Mouse (Mus musculus): ENCODE data around the gene Tuba1c. TPM values are rescaled to one million over a fixed set of nuclear protein-coding genes. Genes with fewer than 3 reads are reported as not detected.

The Tuba1c gene
- polyA plus RNA-seq (2016; fragmentation: Nextera tagmentation; extraction: Ambion mirVana) = 141 and 144 TPM in 2 replicates

DNA sequence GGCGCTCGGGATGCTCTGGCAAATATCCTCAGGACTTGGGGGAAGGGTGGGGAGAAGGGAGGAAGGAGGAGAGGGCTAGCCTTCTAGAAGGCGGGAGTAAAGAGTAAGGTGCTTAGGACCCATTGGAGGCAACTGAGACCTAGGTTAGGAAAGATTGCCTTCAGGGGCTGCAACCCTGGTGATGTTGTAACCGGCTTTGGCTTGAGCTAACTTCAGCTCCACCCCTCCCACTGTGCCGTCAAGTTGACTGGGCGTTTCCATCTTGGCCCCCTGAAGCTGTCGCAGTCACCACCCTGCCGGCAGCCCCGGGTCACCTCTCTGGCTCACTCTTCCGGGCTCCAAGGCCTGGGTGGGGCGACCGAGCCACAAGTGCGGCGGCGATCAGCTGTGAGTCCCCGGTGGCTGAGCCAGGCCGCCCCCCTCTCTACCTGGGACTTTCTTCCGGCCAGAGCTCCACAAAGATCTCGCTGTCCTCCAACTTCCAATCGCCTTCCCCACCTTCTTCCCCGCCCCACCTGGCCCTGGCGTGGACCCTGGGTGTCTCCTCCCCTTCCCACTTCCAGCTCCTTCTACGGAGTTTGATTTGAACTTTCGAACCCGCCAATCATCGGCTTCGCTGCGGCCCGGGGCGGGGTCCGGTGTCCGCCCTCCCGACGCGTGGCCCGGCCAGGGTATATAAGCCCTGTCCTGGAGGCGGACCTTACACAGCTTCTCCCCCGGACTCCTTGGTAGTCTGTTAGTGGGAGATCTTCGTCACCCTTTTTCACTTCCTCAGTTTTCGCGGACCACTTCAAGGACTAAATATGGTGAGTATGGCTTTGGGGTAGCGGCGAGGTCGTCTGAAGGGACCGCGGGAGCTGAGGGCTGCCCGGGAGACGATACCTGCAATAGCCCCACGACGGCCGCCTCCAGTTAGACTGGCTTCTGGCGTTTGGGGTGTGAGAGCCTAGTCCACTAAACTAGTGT is at the start of gene Tuba1c:
Gene Tuba1c, plus strand, starts transcription at position 273 of the 966 bp plus-strand sequence.
- H3K27me3 ChIP-seq (replicated peaks; ENCODE audit: low read depth, poor library complexity, severe bottlenecking) = no peaks in the 10 kb centered on the region
- DNase-seq (ENCODE audit: low spot score) = peak; percentile 96
- WGBS = 2% methylated on average over 52 of the region's 52 CpGs
- H3K36me3 ChIP-seq (replicated peaks) = peaks cover 10% of the 10 kb centered on the region
- peak within 1 kb of the TSS; percentile 90 for H3K27ac ChIP-seq (replicated peaks)
- H3K4me3 ChIP-seq = peak within 1 kb of the TSS; percentile 72
- peaks cover 45% of the 10 kb centered on the region for H3K4me1 ChIP-seq
- no peaks in the 10 kb centered on the region for H3K9me3 ChIP-seq

DNA sequence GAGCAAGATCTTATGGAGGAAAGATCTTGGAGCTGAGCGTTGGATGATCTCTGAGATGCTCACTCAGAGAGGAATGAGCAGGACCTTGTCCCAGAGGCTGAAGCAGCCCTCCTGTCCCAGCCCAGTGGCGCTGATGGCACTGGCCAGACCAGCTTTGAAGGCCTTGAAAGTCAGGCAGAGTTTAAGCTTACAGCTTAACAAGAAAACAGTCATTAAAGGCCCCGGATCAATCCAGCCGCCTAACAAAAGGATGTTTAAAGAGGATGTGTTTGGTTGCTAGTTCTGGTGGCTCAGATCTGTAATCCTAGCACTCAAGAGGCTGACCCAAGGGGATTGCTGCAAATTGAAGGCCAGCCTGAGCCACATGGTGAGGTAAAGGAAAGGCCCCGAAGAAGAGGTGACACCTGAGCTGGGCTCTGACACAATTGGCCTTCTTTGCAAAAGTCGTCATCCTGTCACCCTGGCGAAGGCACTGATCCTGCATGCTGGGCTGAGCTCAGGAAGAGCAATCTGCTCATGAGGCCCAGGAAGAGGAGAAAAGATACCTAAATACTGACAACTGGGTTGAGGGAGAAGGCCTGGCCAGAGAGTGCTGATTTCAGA is 49.6 kb upstream of the Tuba1c start:
- Histone ChIP-seq H3K4me3 (no peak overlapping the region), H3K27me3 (replicated peaks; ENCODE audit: low read depth, poor library complexity, severe bottlenecking) (no peaks in the 10 kb centered on the region), H3K36me3 (replicated peaks) (no peaks in the 10 kb centered on the region), H3K9me3 (no peaks in the 10 kb centered on the region), H3K4me1 (peaks cover 61% of the 10 kb centered on the region), H3K27ac (replicated peaks) (peak overlapping the region; percentile 45)
- DNase-seq (ENCODE audit: low spot score) = peak; percentile 35
- WGBS = 28% methylated on average over 7 of the region's 7 CpGs

DNA sequence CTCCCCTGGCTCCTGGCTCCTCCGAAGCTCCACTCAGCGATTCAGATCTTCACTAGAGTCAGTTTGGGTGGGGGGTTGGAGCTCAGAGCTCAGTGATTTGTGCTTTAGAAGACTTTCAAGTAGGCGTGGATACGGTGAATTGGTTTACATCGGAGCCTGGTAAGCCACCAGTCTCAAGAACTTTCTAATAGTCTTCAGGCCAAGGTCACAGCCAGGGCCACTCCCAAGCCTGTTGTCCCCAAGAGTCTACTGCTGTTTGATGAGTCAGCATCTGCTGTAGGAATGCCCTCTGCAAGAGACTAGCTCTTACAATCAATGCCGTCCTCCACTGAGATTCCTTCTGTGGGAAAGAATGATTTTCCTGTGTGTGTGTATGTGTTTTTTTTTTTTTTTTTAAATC is 47.6 kb upstream of the Tuba1c start:
- Histone ChIP-seq H3K27me3 (replicated peaks; ENCODE audit: low read depth, poor library complexity, severe bottlenecking) (no peaks in the 10 kb centered on the region), H3K27ac (replicated peaks) (peak overlapping the region; percentile 61), H3K4me3 (no peak overlapping the region), H3K36me3 (replicated peaks) (no peaks in the 10 kb centered on the region), H3K9me3 (no peaks in the 10 kb centered on the region), H3K4me1 (peaks cover 78% of the 10 kb centered on the region)
- 86% methylated on average over 6 of the region's 6 CpGs for WGBS
- no peak for DNase-seq (ENCODE audit: low spot score)

DNA sequence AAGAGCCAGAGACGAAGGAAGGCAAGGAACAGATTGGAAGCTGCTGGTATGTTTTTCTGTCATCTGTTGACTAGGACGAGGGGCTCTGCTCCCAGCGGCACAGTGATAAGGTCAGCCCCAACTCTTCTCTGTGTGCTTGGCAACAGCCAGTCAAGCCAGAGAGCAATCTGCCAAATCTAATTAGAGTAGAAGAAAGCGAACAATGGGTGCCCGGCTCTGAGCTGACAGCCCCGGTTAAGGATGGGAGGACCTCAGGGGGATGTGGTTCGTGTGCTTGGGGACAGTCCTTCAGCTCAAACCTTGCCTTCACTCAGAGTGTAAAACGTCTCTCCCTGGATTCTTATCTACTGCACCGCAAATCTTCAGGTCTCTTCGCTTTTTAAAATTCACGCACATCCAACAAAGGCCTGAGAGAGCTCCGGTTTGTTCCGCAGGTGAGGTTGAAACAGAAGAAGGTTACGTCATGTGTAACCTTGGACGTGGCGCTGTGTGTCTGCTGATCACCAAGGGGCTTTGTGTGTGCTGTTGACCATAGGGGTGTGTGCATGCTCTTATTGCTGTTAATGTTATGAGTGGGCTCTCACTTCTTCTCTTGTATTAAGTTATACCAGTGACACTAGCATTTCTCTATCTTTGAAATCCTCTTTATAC is 46.1 kb upstream of the Tuba1c start:
- Histone ChIP-seq H3K9me3 (no peaks in the 10 kb centered on the region), H3K36me3 (replicated peaks) (no peaks in the 10 kb centered on the region), H3K4me3 (peak overlapping the region; percentile 60), H3K27me3 (replicated peaks; ENCODE audit: low read depth, poor library complexity, severe bottlenecking) (no peaks in the 10 kb centered on the region), H3K4me1 (peaks cover 78% of the 10 kb centered on the region), H3K27ac (replicated peaks) (peak overlapping the region; percentile 90)
- DNase-seq (ENCODE audit: low spot score) = peak; percentile 50
- WGBS = 35% methylated on average over 16 of the region's 16 CpGs

DNA sequence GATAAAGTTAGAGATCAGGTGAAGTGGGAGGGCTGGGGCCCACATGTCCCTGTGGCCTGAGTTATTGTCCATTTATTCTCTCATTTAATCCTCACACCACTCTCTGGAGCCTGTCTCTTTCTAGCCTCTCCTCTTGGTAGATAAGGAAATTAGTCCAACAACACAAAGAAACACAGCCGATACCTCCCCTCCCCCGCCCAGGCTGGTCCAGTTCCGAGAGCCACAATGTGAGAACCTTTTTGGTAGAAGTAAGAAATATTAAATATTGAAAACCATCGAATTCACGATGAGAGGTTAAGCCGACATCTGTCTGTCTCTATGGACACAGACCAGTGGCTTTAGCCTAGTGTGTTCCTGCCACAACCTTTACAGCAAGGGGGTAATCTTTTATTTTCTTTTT is 45.0 kb upstream of the Tuba1c start:
- no peak for DNase-seq (ENCODE audit: low spot score)

DNA sequence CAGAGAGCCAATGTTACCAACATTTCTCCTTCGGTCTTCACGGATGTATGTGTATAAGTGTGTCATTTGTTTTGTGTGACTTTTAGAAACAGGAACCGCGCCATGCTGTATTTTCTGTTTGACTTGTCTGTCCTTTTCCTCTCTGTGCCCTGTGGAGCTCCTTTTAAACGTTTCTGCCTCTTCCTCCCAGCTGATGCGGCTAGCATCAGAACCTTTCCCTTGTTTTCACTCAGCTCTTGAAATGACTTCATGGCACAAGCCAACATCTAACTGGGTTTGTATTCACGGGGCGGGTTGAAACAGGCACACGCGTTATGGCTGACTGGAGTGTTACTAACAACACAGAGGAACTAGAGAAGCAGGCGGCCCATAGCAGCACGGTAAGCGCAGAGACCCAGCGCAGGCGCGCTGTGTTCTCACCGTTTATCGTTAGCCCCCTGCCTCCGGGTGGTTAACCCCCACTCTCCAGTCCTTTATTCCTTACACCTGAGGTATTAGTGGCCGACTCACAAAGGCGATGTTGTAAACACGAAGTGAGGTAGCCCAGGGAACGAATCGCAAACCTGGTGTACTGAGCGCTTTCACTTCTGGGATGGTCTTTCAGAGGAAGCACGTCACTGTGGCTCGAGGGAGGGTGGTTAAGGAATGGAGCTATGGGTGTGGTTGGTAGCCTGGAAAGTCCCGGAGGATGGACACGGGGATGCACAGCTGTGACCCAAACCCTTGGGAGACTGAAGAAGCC is 44.3 kb upstream of the Tuba1c start:
- Histone ChIP-seq H3K36me3 (replicated peaks) (no peaks in the 10 kb centered on the region), H3K27me3 (replicated peaks; ENCODE audit: low read depth, poor library complexity, severe bottlenecking) (no peaks in the 10 kb centered on the region), H3K4me3 (peak overlapping the region; percentile 60), H3K27ac (replicated peaks) (peak overlapping the region; percentile 90), H3K9me3 (no peaks in the 10 kb centered on the region), H3K4me1 (peaks cover 82% of the 10 kb centered on the region)
- DNase-seq (ENCODE audit: low spot score) = peak; percentile 69
- WGBS = 4% methylated on average over 29 of the region's 29 CpGs

More for the DNA sequence above, 45.0 kb upstream of the Tuba1c start:
- 47% methylated on average over 6 of the region's 6 CpGs for WGBS
- Histone ChIP-seq H3K9me3 (no peaks in the 10 kb centered on the region), H3K27me3 (replicated peaks; ENCODE audit: low read depth, poor library complexity, severe bottlenecking) (no peaks in the 10 kb centered on the region), H3K27ac (replicated peaks) (peak overlapping the region; percentile 90), H3K4me3 (peak overlapping the region; percentile 60), H3K4me1 (peaks cover 82% of the 10 kb centered on the region), H3K36me3 (replicated peaks) (no peaks in the 10 kb centered on the region)

DNA sequence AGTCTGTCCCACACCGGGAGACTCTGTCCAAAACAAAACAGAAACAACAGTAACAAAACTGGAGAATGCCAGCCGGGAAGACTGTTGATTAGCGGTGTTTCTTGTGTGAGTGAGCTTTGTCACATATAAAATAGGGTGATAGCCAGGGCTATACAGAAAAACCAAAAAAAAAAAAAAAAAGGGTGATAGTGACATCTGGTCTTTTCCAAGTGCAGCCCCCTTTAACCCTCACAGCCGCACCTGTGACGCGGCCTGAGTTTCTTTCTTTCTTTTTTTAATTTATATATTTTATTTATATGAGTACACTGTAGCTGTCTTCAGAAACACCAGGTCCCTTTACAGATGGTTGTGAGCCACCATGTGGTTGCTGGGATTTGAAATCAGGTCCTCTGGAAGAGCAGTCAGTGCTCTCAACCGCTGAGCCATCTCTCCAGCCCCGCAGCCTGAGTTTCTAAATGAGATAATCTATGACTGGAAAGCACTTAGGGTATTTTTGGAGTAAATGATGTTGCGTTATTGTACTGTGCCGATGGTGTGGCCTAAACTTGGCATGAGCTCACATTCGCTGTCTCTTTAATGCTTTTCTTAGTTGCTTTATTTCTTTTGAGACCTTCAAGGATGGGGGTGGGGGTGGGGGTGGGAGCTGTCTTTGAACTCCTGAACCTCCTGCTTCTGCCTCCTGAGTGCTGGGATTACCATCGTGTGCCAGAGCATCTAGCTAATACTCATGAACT is 43.5 kb upstream of the Tuba1c start:
- H3K36me3 ChIP-seq (replicated peaks) = no peaks in the 10 kb centered on the region
- peak overlapping the region; percentile 90 for H3K27ac ChIP-seq (replicated peaks)
- DNase-seq (ENCODE audit: low spot score) = no peak
- WGBS = 28% methylated on average over 12 of the region's 12 CpGs
- H3K9me3 ChIP-seq = no peaks in the 10 kb centered on the region
- no peaks in the 10 kb centered on the region for H3K27me3 ChIP-seq (replicated peaks; ENCODE audit: low read depth, poor library complexity, severe bottlenecking)
- peaks cover 90% of the 10 kb centered on the region for H3K4me1 ChIP-seq
- peak overlapping the region; percentile 60 for H3K4me3 ChIP-seq

DNA sequence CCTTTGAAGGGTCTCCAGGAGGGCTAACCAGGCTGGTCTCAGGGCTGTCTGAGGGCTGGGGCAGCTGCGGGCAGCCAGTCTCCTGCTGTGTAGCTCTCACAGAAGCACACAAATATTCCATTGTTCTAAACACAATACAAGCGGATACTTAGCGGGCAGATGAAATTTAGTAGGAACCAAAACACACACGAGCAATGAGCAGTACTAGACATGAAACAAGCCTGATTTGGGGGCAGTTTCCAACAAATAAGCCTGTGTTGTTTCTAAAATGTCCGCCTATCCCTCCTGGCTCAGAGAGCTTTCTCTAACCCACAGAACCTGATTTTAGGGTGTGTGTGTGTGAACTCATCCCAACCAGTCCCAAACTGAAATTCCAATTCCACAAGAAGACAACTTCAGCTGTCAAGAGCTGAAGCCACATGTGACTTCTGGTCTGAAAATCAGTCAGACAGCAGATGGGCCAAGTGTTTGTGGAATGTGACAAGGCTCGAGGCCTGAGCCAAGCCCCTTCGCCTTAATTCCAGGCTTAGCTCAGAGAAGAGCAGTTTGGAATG is 42.5 kb upstream of the Tuba1c start:
- H3K4me1 ChIP-seq = peaks cover 95% of the 10 kb centered on the region
- H3K4me3 ChIP-seq = peak overlapping the region; percentile 35
- WGBS = 13% methylated on average over 7 of the region's 7 CpGs

DNA sequence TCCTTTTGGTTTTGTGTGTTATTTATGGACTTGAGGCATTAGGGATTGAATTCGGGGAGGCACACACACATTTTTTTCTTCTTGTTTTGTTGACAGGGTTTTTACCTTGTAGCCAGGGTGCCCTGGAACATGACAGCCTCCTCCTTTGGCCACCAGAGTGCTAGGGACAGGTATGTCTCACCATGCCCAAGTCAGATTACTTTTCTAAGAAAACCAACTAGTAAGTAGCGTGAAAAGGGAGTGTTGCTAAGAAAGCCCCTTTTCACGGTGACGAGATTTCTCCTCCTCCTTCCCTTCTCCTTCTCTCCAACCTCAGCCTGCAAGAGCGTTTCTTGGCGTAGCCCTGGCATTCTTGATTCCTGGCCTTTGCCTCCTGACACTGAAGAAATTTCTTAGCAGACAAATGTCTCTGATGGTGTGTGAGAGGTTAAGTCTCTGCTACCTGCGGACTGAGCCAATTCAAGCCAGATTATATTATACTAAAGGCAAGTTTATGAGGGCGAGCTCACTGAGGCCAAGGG is 42.0 kb upstream of the Tuba1c start:
- H3K27ac ChIP-seq (replicated peaks) = peak overlapping the region; percentile 90
- no peaks in the 10 kb centered on the region for H3K36me3 ChIP-seq (replicated peaks)
- H3K27me3 ChIP-seq (replicated peaks; ENCODE audit: low read depth, poor library complexity, severe bottlenecking) = no peaks in the 10 kb centered on the region
- no peak for DNase-seq (ENCODE audit: low spot score)
- H3K9me3 ChIP-seq = no peaks in the 10 kb centered on the region
- WGBS = 40% methylated on average over 8 of the region's 8 CpGs
- H3K4me3 ChIP-seq = peak overlapping the region; percentile 35
- peaks cover 96% of the 10 kb centered on the region for H3K4me1 ChIP-seq

More for the DNA sequence above, 42.5 kb upstream of the Tuba1c start:
- Histone ChIP-seq H3K27me3 (replicated peaks; ENCODE audit: low read depth, poor library complexity, severe bottlenecking) (no peaks in the 10 kb centered on the region), H3K36me3 (replicated peaks) (no peaks in the 10 kb centered on the region), H3K9me3 (no peaks in the 10 kb centered on the region), H3K27ac (replicated peaks) (peak overlapping the region; percentile 90)
- DNase-seq (ENCODE audit: low spot score) = peak; percentile 37

DNA sequence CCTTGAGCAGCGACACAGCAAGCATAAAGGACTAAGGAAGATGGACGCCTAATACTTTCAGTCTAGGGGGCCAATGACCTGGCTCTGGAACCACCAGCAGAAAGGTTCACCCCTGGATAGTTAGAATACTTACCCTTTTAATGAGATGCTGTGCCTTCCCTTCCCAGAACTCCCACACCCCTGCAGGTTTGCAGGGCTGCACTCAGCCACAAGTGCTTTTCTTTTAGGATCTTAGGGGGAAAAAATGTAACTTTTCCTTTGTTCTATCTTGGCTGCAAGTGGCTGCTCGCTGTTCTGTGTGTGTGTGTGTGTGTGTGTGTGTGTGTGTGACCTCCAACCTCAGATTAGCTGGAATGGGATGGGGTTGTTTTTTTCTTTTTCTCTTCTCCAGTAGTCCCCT is 40.9 kb upstream of the Tuba1c start:
- H3K27me3 ChIP-seq (replicated peaks; ENCODE audit: low read depth, poor library complexity, severe bottlenecking) = no peaks in the 10 kb centered on the region
- H3K9me3 ChIP-seq = no peaks in the 10 kb centered on the region
- DNase-seq (ENCODE audit: low spot score) = no peak
- H3K4me1 ChIP-seq = peaks cover 96% of the 10 kb centered on the region
- no peak overlapping the region for H3K4me3 ChIP-seq
- WGBS = 71% methylated on average over 3 of the region's 3 CpGs
- peak overlapping the region; percentile 90; the same call in 1 of the 2 replicates for H3K27ac ChIP-seq (replicated peaks)
- no peaks in the 10 kb centered on the region for H3K36me3 ChIP-seq (replicated peaks)

All from embryonic facial prominence, embryonic 10.5 days (tissue).